Mouse (Mus musculus) hindbrain, embryonic 16.5 days (tissue): Measurements from ENCODE around the gene Wwc2. TPM values are rescaled to one million over a fixed set of nuclear protein-coding genes. Genes with fewer than 3 reads are reported as not detected.

ENCODE experiments used
- ATAC-seq: fragments of 200-750 bp; cut with Nextera tagmentation; 2 replicates; pipeline ENCODE4 v1.8.0; 2017; ENCODE audit warnings: moderate TSS enrichment, moderate library complexity
- H3K27ac ChIP-seq: fragments of 300-500 bp; sonication (generic); 2 replicates; pipeline ENCODE4 v1.5.1; 2014; ENCODE audit warnings: low read depth, mild to moderate bottlenecking, control low read depth, low read length, moderate library complexity
- H3K27me3 ChIP-seq: fragments of 300-500 bp; sonication (generic); replicated peaks from 2 replicates; pipeline ENCODE4 v1.6.1; 2014; ENCODE audit warnings: low read length; ENCODE audit not compliant: control insufficient read depth, insufficient read depth
- H3K36me3 ChIP-seq: fragments of 300-500 bp; sonication (generic); 2 replicates; pipeline ENCODE4 v1.6.1; 2014; ENCODE audit warnings: mild to moderate bottlenecking, low read length, moderate library complexity, mixed read lengths; ENCODE audit not compliant: control insufficient read depth, insufficient read depth
- H3K4me1 ChIP-seq: fragments of 300-500 bp; sonication (generic); 2 replicates; pipeline ENCODE4 v1.6.1; 2014; ENCODE audit warnings: low read depth, low read length; ENCODE audit not compliant: control insufficient read depth, insufficient read depth
- H3K4me2 ChIP-seq: fragments of 300-500 bp; sonication (generic); 2 replicates; pipeline ENCODE4 v1.6.1; 2014; ENCODE audit warnings: mild to moderate bottlenecking, low read length, control low read depth, moderate library complexity
- H3K4me3 ChIP-seq: fragments of 300-500 bp; sonication (generic); 2 replicates; pipeline ENCODE4 v1.5.1; 2014; ENCODE audit warnings: mild to moderate bottlenecking, low read length, control low read depth, moderate library complexity
- H3K9ac ChIP-seq: fragments of 300-500 bp; sonication (generic); 2 replicates; pipeline ENCODE4 v1.6.1; 2014; ENCODE audit warnings: low read depth, mild to moderate bottlenecking, control low read depth, low read length, moderate library complexity
- H3K9me3 ChIP-seq: fragments of 300-500 bp; sonication (generic); 2 replicates; pipeline ENCODE4 v1.6.1; 2014; ENCODE audit warnings: mild to moderate bottlenecking, low read length, moderate library complexity; ENCODE audit not compliant: control insufficient read depth
- WGBS: fragments of 180-500 bp; shearing (Covaris S2); extraction: QIAGEN DNeasy Blood & Tissue Kit; methylation state at CpG from one replicate; pipeline ENCODE4 v1.1.7; 2014; 5-methylcytosine and 5-hydroxymethylcytosine counted together
- polyA plus RNA-seq: library from polyadenylated mRNA; unstranded; fragments of >200 nt; fragmentation: Nextera tagmentation; extraction: Ambion mirVana; gene quantifications from 2 replicates; pipeline ENCODE4 v1.2.1, GENCODE M21; 2015

Gene Wwc2
- polyA plus RNA-seq, 1 experiment from 2014 or later: 5.4 TPM

GRCm38 (mm10) chr8:47979876-47980275, 10.8 kb downstream of the Wwc2 start:
- H3K4me3 ChIP-seq: no peak overlapping the region
- peaks cover 2% of the 10 kb centered on the region; the same call in 1 of the 2 replicates for H3K4me1 ChIP-seq
- no peak for ATAC-seq
- H3K27me3 ChIP-seq: no peaks in the 10 kb centered on the region
- H3K9ac ChIP-seq: no peak overlapping the region
- H3K4me2 ChIP-seq: no peak overlapping the region
- H3K27ac ChIP-seq: no peak overlapping the region
- H3K9me3 ChIP-seq: no peaks in the 10 kb centered on the region
- 95% methylated on average over 8 of the region's 8 CpGs for WGBS
- H3K36me3 ChIP-seq: no peaks in the 10 kb centered on the region

DNA sequence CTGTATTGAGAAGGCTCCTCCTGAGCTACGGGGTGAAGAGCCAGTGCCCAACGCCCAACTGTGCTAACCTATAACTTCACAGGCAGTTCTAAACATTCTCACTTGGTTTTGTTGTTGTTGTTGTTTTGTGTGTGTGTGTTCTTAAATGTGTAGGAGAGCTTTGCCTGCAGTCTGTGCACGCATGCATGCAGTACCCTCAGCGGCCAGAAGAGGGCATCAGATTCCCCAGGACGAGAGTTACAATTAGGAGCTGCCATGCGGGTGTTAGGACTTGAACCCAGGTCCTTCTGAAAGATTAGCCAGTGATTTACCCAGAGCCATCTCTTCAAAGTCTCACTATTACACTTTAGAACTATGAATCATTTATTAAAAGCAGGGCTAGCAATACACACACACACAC, 12.0 kb downstream of the Wwc2 start:
- H3K4me2 ChIP-seq: no peak overlapping the region
- no peak overlapping the region for H3K4me3 ChIP-seq
- H3K9me3 ChIP-seq: no peaks in the 10 kb centered on the region
- no peak for ATAC-seq
- H3K27ac ChIP-seq: no peak overlapping the region
- no peak overlapping the region for H3K9ac ChIP-seq
- WGBS: 83% methylated on average over 6 of the region's 6 CpGs
- no peaks in the 10 kb centered on the region for H3K36me3 ChIP-seq
- peaks cover 6% of the 10 kb centered on the region; the same call in 1 of the 2 replicates for H3K4me1 ChIP-seq
- H3K27me3 ChIP-seq: no peaks in the 10 kb centered on the region

DNA sequence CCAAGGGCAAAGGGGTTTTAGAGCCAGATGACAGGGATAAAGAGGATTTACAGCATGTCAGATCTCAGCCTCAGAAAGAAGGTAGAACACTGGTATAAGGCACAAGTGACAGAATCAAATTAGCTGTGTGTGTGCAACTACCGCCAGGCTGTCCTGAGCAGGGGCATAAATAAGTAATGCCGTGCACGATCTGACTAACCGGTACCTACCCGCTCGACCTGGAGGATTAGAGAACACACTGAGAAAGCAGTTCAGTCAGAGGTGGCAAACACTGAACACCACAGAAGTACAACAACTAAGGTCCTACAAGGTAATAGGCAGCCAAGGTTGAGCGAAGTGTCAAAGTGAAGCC, 15.8 kb downstream of the Wwc2 start:
- H3K4me2 ChIP-seq: peak overlapping the region; percentile 73
- 38% methylated on average over 7 of the region's 7 CpGs for WGBS
- H3K27me3 ChIP-seq: no peaks in the 10 kb centered on the region
- peak; percentile 53 for ATAC-seq
- H3K4me1 ChIP-seq: peaks cover 6% of the 10 kb centered on the region; the same call in 1 of the 2 replicates
- peak overlapping the region; percentile 20 for H3K9ac ChIP-seq
- H3K27ac ChIP-seq: peak overlapping the region; percentile 44
- H3K9me3 ChIP-seq: no peaks in the 10 kb centered on the region
- no peaks in the 10 kb centered on the region for H3K36me3 ChIP-seq
- H3K4me3 ChIP-seq: peak overlapping the region; percentile 36

DNA sequence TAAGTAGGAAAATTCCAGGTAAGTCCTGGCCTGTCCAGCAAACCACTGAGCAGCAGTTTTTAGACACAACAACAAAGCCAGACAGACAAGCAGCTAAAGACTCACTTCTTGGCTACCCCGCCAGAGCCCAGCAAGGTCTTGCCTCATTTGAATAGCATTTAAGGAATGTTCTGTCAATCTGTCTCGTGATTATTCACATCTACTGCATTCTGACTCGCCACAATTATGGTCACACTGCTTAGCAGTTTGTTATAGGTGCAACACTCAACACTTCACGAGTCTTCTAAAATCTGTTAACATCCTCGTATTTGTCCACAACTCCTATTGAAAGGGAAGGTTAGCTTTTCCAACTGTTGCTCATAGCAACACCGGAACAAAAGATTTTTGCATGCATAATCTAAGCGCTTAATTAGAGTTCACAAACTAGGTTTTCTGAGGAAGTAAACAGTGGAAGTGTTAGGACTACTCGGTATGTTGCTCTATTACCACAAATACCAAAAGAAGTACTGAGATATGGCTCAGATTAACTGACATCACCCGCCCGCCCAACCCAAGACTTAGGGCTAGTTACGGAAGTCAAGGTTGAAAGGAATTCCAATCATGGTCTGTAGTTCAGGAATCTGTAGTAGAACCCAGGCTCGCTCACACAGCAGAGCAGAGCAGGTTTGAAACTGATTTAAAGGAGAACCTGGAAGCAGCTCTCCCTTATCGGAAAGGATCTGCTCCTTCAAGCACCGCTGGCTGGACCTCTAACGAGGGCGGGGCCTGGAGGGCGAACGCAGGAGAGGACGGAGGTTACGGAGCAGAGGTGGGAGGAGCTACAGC, 16.4 kb downstream of the Wwc2 start:
- ATAC-seq: peak; percentile 63

DNA sequence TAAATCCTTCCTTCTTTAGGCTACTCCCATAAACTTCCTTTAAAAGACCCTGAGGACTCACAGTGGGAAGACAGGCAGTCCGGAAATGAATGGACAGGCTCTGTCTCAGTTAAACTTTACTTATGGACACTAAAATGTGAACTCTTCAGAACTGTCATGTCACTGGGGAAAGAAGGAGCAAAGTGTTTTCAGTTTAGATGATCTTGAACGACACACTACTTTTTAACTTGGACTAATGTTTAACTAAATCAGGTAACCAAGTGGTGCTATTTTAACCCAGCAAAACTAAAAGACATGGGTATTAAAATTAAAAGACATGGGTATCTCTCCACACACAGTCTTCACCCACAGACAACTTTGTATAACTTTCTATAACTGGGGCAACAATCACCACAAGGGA, 19.6 kb downstream of the Wwc2 start:
- H3K36me3 ChIP-seq: no peaks in the 10 kb centered on the region
- H3K9me3 ChIP-seq: no peaks in the 10 kb centered on the region
- H3K27ac ChIP-seq: no peak overlapping the region
- H3K4me3 ChIP-seq: no peak overlapping the region
- 81% methylated on average over 2 of the region's 2 CpGs for WGBS
- H3K9ac ChIP-seq: no peak overlapping the region
- H3K4me1 ChIP-seq: peaks cover 13% of the 10 kb centered on the region
- no peaks in the 10 kb centered on the region for H3K27me3 ChIP-seq
- H3K4me2 ChIP-seq: no peak overlapping the region
- no peak for ATAC-seq

More for the DNA sequence above, 16.4 kb downstream of the Wwc2 start:
- H3K4me2 ChIP-seq: peak overlapping the region; percentile 73
- H3K9me3 ChIP-seq: no peaks in the 10 kb centered on the region
- peaks cover 6% of the 10 kb centered on the region; the same call in 1 of the 2 replicates for H3K4me1 ChIP-seq
- H3K4me3 ChIP-seq: peak overlapping the region; percentile 36
- H3K36me3 ChIP-seq: no peaks in the 10 kb centered on the region
- peak overlapping the region; percentile 44 for H3K27ac ChIP-seq
- 9% methylated on average over 20 of the region's 20 CpGs for WGBS
- H3K27me3 ChIP-seq: no peaks in the 10 kb centered on the region
- H3K9ac ChIP-seq: peak overlapping the region; percentile 20

DNA sequence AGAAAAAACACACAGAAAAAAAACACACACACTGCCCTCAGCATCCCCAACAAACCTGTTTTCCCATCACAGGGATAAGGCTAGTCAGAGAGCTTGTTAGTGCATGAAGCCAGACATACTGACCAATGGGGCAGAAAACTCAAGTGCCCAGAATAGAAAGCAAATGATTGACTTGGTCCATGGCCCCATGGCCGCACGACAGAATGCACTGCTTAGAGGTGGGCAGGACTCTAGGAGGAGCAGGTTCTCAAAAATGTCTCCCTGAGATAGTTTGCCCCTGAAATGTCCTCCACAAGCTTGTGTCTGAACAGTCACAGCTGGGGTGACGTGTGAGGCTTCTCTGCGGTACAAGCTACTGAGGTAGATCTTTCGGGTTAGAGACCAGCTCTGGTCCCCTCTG, 20.1 kb downstream of the Wwc2 start:
- H3K4me1 ChIP-seq: peaks cover 13% of the 10 kb centered on the region
- WGBS: 72% methylated on average over 5 of the region's 5 CpGs
- ATAC-seq: no peak
- no peak overlapping the region for H3K27ac ChIP-seq
- no peaks in the 10 kb centered on the region for H3K9me3 ChIP-seq
- H3K4me2 ChIP-seq: no peak overlapping the region
- H3K27me3 ChIP-seq: no peaks in the 10 kb centered on the region
- H3K4me3 ChIP-seq: no peak overlapping the region
- no peaks in the 10 kb centered on the region for H3K36me3 ChIP-seq
- no peak overlapping the region for H3K9ac ChIP-seq

DNA sequence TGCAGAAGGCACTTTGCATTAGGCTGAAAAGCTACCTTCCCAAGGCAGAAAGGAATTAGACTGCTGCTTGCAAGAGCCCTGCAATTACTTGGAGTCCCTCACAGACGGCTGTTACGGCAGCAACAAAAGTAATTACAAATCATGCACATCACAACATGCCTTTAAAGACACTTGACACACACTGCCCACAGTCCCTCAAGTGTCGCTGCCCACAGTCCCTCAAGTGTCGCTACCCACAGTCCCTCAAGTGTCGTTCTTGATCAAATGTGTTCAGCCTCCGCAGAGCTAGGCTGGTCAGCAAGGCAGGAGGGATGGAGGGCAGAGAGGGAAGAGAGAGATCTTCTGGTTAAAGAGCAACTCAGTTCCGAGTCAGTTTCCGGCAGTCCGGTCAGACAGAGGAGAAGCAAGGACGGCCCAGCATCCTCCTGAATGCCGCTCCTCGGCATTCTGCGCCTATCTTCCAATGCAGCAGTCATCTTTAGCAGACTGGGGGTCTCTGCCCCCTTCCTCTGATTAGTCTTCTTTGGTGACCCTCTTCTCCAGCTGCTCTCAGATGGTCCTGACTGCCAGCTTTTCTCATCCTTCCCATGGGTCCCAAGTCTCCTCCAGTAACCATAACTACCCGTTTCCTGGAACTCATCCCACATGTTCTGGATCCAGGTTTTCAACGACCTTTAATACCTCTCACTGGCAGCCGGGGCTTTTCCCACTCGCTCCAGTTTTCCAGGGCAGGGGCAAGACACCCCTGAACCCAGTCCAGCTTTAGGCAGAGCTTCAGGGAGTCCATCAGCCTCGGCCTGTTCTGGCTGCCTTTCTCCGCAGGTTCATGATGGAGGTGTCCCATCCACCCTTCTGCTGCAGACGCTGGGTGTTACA, 23.4 kb downstream of the Wwc2 start:
- peak; percentile 32; the same call in 1 of the 2 replicates for ATAC-seq
- Histone ChIP-seq H3K4me3 (no peak overlapping the region), H3K9ac (no peak overlapping the region; the same call in 1 of the 2 replicates), H3K9me3 (no peaks in the 10 kb centered on the region), H3K4me2 (peak overlapping the region; percentile 8; the same call in 1 of the 2 replicates), H3K27me3 (no peaks in the 10 kb centered on the region), H3K4me1 (peaks cover 7% of the 10 kb centered on the region), H3K27ac (no peak overlapping the region), H3K36me3 (no peaks in the 10 kb centered on the region)
- WGBS: 58% methylated on average over 20 of the region's 20 CpGs

GRCm38 (mm10) chr8:47962484-47962883, 28.2 kb downstream of the Wwc2 start:
- no peaks in the 10 kb centered on the region for H3K36me3 ChIP-seq
- no peak overlapping the region for H3K9ac ChIP-seq
- no peak overlapping the region for H3K27ac ChIP-seq
- no peak for ATAC-seq
- no peak overlapping the region for H3K4me2 ChIP-seq
- 57% methylated on average over 4 of the region's 4 CpGs for WGBS
- H3K4me1 ChIP-seq: peaks cover 5% of the 10 kb centered on the region
- H3K4me3 ChIP-seq: no peak overlapping the region
- H3K9me3 ChIP-seq: no peaks in the 10 kb centered on the region
- H3K27me3 ChIP-seq: no peaks in the 10 kb centered on the region

DNA sequence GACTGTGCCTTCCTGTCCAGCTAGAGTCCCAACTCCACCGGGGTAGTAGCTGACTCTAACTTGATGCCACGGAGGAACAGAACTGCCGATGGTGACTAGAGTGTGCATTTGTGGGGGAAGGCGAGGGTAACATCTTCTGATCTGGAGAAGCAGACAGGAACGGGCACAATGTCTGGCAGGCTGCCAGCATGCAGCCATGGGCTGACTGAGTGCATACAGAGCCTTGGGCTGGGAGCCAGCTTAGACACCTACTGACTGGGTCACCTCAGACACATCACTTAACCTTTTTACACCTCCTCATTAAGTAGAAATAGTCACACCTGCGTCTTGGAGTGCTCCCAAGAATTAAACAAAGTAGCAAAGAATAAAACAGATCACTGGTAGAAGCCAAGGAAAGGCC, 28.7 kb downstream of the Wwc2 start:
- Histone ChIP-seq H3K27ac (no peak overlapping the region), H3K36me3 (no peaks in the 10 kb centered on the region), H3K9me3 (no peaks in the 10 kb centered on the region), H3K4me1 (no peaks in the 10 kb centered on the region; the same call in 1 of the 2 replicates), H3K4me3 (no peak overlapping the region), H3K9ac (no peak overlapping the region), H3K4me2 (no peak overlapping the region), H3K27me3 (no peaks in the 10 kb centered on the region)
- peak; percentile 50 for ATAC-seq
- 44% methylated on average over 6 of the region's 6 CpGs for WGBS
